Mouse (Mus musculus) retina, adult 2 months (tissue): ENCODE results near the gene Haghl.
"Not testable (repeated sequence)": the region's sequence is repeated elsewhere in the genome, so short reads cannot be mapped to it uniquely, and the experiment has no call there.

Source experiments
- DNase-seq: peaks from one replicate; pipeline ENCODE4 v3.0.0-alpha.2; 2012; ENCODE audit warnings: low read depth, low spot score

Gene Haghl

GRCm38 (mm10) chr17:25748238-25748637 lies 37.2 kb downstream of the Haghl start:
- DNase-seq, result no peak

DNA sequence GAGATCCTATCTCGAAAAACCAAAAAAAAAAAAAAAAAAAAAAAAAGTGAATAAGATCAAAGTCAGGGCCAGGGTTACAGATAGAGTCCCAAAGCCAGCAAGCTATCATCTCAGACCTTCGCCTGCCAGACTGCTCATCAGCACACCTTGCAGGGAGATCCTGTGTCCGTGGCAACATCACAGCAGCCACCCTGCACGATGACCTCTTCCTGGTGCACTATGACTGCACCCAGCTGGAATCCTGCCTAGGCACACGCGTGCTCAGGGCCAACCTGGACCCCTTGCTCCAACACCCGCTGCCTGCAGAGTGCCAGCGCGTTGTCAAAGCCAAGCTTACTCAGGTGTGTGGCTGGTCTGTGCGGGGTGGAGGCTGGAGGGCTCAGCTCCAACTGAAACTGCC lies 41.2 kb downstream of the Haghl start:
- no peak for DNase-seq

DNA sequence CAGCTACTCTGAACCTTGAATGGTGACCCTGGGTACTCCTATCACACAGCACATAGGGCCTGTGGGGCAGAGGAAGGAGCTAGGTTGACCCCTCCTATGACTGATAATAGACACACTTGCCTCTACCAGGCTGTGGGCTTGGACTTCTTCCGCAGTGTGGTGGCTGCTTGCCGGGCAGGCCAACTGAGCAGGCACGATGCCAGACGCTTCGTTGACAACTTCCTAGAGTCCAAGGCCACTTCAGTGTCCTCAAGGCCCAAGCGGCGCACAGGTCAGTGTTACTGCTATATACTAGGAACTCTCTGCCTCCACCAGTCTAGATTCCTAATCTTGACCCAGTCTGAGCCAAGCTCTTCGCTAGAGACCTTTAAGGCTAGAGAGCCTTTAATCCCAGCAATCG lies 41.6 kb downstream of the Haghl start:
- DNase-seq, result no peak

- not testable (repeated sequence) for DNase-seq
Observed at GRCm38 (mm10) chr17:25741471-25741870, 44.0 kb downstream of the Haghl start.

- DNase-seq, result no peak
Observed at GRCm38 (mm10) chr17:25738861-25739260, 46.6 kb downstream of the Haghl start.

- DNase-seq, result no peak
Observed at GRCm38 (mm10) chr17:25735745-25736144, 49.7 kb downstream of the Haghl start, which contains the start of gene Mslnl. Mslnl (plus strand) TSS chr17:25736042.

GRCm38 (mm10) chr17:25735246-25735645 lies 50.2 kb downstream of the Haghl start:
- DNase-seq, result no peak

GRCm38 (mm10) chr17:25732082-25732481 lies 53.4 kb downstream of the Haghl start:
- DNase-seq, result peak; percentile 71
